In the genomic region with DNA sequence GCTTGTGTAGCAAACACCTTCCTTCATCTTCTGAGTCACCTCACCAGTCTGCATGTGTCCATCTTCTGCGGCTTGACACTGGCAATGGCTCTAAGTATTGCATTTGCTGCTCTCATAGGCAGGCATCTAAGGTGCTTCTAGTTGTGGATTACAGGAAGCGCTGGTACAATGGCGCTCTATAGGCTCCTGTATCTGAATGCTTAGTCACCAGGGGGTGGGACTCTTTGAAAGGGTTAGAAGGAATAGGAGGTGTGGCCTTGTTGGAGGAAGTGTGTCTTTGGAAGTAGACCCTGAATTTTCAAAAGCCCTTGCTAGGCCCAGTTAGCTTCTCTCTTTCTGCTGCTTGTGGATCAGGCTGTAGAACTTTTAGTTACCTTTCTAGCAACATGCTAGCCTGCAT, we compare ENCODE assay signal across 35 mouse cellular contexts. TPM values are rescaled to one million over a fixed set of nuclear protein-coding genes. Genes with fewer than 3 reads are reported as not detected.
DNase-seq lines count a peak whose midpoint lies in the region; ATAC-seq and TF ChIP-seq lines count a peak whose summit lies in the region.
"Had no signal": no experiment of that assay in that cellular context is flagged by ENCODE, and none has a peak within 500 bp of the region (broad histone marks: within the 10 kb centered on the region; RNA-seq: fewer than 3 reads in every experiment).

No protein-coding gene starts in this region.

- no peak for TF ChIP-seq CTCF in G1E (IDR thresholded peaks at IDR 0.05; ENCODE audit: low read depth, low read length)

- no peaks in the 10 kb centered on the region for H3K9me3 ChIP-seq in G1E (replicated peaks)
- H3K9me3 ChIP-seq: embryonic facial prominence, embryonic 12.5 days; forebrain, embryonic 15.5 days; heart, embryonic 12.5 days; hindbrain, embryonic 10.5 days; hindbrain, embryonic 15.5 days; kidney, embryonic 15.5 days; limb, embryonic 13.5 days; midbrain, embryonic 13.5 days; neural tube, embryonic 13.5 days; stomach, embryonic 15.5 days had no signal

- H3K4me3 ChIP-seq in G1E (ENCODE audit: low read depth, low read length): no peak overlapping the region
- H3K4me3 ChIP-seq: embryonic facial prominence, embryonic 12.5 days; forebrain, embryonic 15.5 days; heart, adult 2 months; heart, embryonic 12.5 days; hindbrain, embryonic 10.5 days; hindbrain, embryonic 15.5 days; kidney, embryonic 15.5 days; layer of hippocampus, adult 2 months; left cerebral cortex, adult 2 months; limb, embryonic 13.5 days; midbrain, embryonic 13.5 days; neural tube, embryonic 13.5 days; stomach, embryonic 15.5 days had no signal

- H3K27me3 ChIP-seq in G1E (ENCODE audit: insufficient read depth, low read length): peaks cover 33% of the 10 kb centered on the region
- H3K27me3 ChIP-seq: forebrain, embryonic 15.5 days had no signal

- peak; percentile 2 for DNase-seq in cerebellum, adult 11-12 months
- no peak for DNase-seq in cerebellum, postnatal 10 days
- DNase-seq in G1E (ENCODE audit: low spot score) (no peak), ZHBTc4 (ENCODE audit: low read depth, low spot score) (peak; percentile 64)
- no peak for DNase-seq in spleen, adult 12 weeks (ENCODE audit: low spot score)
- no peak for DNase-seq in left cerebral cortex, postnatal 25 days (ENCODE audit: low spot score in 2 of 2)
- DNase-seq: adrenal gland, postnatal 10 days; embryo, embryonic 11 days; gastrocnemius, postnatal 36 days; heart, adult 2 months; kidney, adult 11 months; kidney, postnatal 25 days; lung, postnatal 4 days had no signal

- peaks cover 7% of the 10 kb centered on the region for H3K4me1 ChIP-seq in G1E (ENCODE audit: insufficient read depth, low read depth, low read length)
- H3K4me1 ChIP-seq: embryonic facial prominence, embryonic 12.5 days; heart, embryonic 12.5 days; hindbrain, embryonic 10.5 days; kidney, embryonic 15.5 days; limb, embryonic 13.5 days; midbrain, embryonic 13.5 days; stomach, embryonic 15.5 days had no signal

- intact Hi-C loops in left cerebral cortex, postnatal 25 days (cut with DNase I): no loop called here

- ATAC-seq in G1E (ENCODE audit: extremely low read depth, insufficient number of reproducible peaks, low FRiP score, poor library complexity, severe bottlenecking): peak; percentile 22; the same call in 1 of the 2 replicates
- no peak for ATAC-seq in activated CD4-positive, CD25-positive, alpha-beta regulatory T cell, adult 4 months
- ATAC-seq: CD4-positive, CD25-positive, alpha-beta regulatory T cell, adult 4 months; forebrain, embryonic 15.5 days; inflammation-experienced regulatory T-cells, adult 6 months; midbrain, embryonic 13.5 days had no signal

- H3K36me3 ChIP-seq in G1E (replicated peaks): no peaks in the 10 kb centered on the region
- H3K36me3 ChIP-seq: embryonic facial prominence, embryonic 12.5 days; forebrain, embryonic 15.5 days; heart, embryonic 12.5 days; hindbrain, embryonic 10.5 days; hindbrain, embryonic 15.5 days; kidney, embryonic 15.5 days; limb, embryonic 13.5 days; midbrain, embryonic 13.5 days; neural tube, embryonic 13.5 days; stomach, embryonic 15.5 days had no signal

RNA-seq across cellular contexts. Expression of gene Pdrg1, which starts 5.9 kb away (rescaled TPM):
- total RNA-seq in G1E (2014; fragmentation: Nextera tagmentation): 42.2 and 49.4 TPM in 2 replicates
- total RNA-seq in G1E (2017): 142 and 154 TPM in 2 replicates
- polyA plus RNA-seq in G1E (2012): 49.4 and 63.4 TPM in 2 replicates
- total RNA-seq in left cerebral cortex, postnatal 25 days (2021): 10 to 100 TPM; 50.7 to 51.4 TPM
- polyA plus RNA-seq in activated CD4-positive, CD25-positive, alpha-beta regulatory T cell, adult 4 months (2017; shearing (Covaris generic)): 100 to 1,000 TPM; 159 to 185 TPM

RNA-seq across cellular contexts. Expression of gene Xkr7, which starts 10.5 kb away (rescaled TPM):
- not detected in 2 replicates for total RNA-seq in G1E (2014; fragmentation: Nextera tagmentation)
- total RNA-seq in G1E (2017): 0.05 and 0.06 TPM in 2 replicates
- not detected in 2 replicates for polyA plus RNA-seq in G1E (2012)
- total RNA-seq in left cerebral cortex, postnatal 25 days (2021): 1 to 10 TPM; 4.3 to 5.7 TPM
- not detected for polyA plus RNA-seq in activated CD4-positive, CD25-positive, alpha-beta regulatory T cell, adult 4 months (2017; shearing (Covaris generic))
- total RNA-seq: gastrocnemius, adult 18-20 months; gastrocnemius, postnatal 36 days; heart, adult 2 months; megakaryocyte-erythroid progenitor cell, adult 5-6 weeks had no signal
- polyA plus RNA-seq: CD4-positive, CD25-positive, alpha-beta regulatory T cell, adult 4 months; heart, embryonic 12.5 days; heart, postnatal 0 days; inflammation-experienced regulatory T-cells, adult 6 months; kidney, embryonic 15.5 days; limb, embryonic 13.5 days; liver, embryonic 11.5 days; liver, embryonic 16.5 days; lung, embryonic 16.5 days had no signal

RNA-seq across cellular contexts. Expression of gene Ccm2l, which starts 44.6 kb away (rescaled TPM):
- total RNA-seq in G1E (2014; fragmentation: Nextera tagmentation) (not detected in 2 replicates), G1E (2017) (0.11 TPM in 1 of 2 replicates, not detected in the other)
- not detected in 2 replicates for polyA plus RNA-seq in G1E (2012)
- 1 to 10 TPM; 4.9 to 5.5 TPM for total RNA-seq in left cerebral cortex, postnatal 25 days (2021)
- polyA plus RNA-seq in activated CD4-positive, CD25-positive, alpha-beta regulatory T cell, adult 4 months (2017; shearing (Covaris generic)): not detected
- total RNA-seq: megakaryocyte-erythroid progenitor cell, adult 5-6 weeks had no signal
- polyA plus RNA-seq: CD4-positive, CD25-positive, alpha-beta regulatory T cell, adult 4 months; inflammation-experienced regulatory T-cells, adult 6 months had no signal

RNA-seq across cellular contexts. Expression of gene Ttll9, which starts 58.9 kb away (rescaled TPM):
- total RNA-seq in G1E (2014; fragmentation: Nextera tagmentation) (not detected in 2 replicates), G1E (2017) (not detected in 2 replicates)
- polyA plus RNA-seq in G1E (2012): not detected in 2 replicates
- total RNA-seq in left cerebral cortex, postnatal 25 days (2021): 1 to 10 TPM; 1.7 to 2.6 TPM
- polyA plus RNA-seq in activated CD4-positive, CD25-positive, alpha-beta regulatory T cell, adult 4 months (2017; shearing (Covaris generic)): 1 to 10 TPM; 1.2 to 1.3 TPM
- total RNA-seq: gastrocnemius, adult 18-20 months; gastrocnemius, postnatal 36 days; heart, adult 2 months; megakaryocyte-erythroid progenitor cell, adult 5-6 weeks had no signal
- polyA plus RNA-seq: small intestine, adult 2 months had no signal

Comparison
In these comparisons a context has a peak if more than half of its experiments do, and no peak if none do; other contexts are left out.
1. DNase-seq: peak in cerebellum, adult 11-12 months (single experiment) and ZHBTc4 (single experiment); none in cerebellum, postnatal 10 days (0 of 2), G1E (single experiment), spleen, adult 12 weeks (single experiment) and left cerebral cortex, postnatal 25 days (0 of 2).
2. RNA of gene Xkr7, which starts 10.5 kb away (total RNA-seq): 4.3 to 5.7 TPM in left cerebral cortex, postnatal 25 days; 0.05 to 0.06 TPM in G1E; every median in the first group is over 4 times any median in the second.
3. RNA of gene Ccm2l, which starts 44.6 kb away (total RNA-seq): 4.9 to 5.5 TPM in left cerebral cortex, postnatal 25 days; 0.11 TPM in G1E; every median in the first group is over 4 times any median in the second.